Mouse (Mus musculus) CH12.LX (cell line): Measurements from ENCODE around the gene Tmed6.

ENCODE experiments used
- CTCF ChIP-seq, 2 experiments: IDR thresholded peaks in 1 of 2; conservative IDR thresholded peaks in 1 of 2; 2 replicates each; pipeline ENCODE4 v1.5.1; 2011 to 2012; ENCODE audit warnings: low read depth in 2 of 2, low read length in 2 of 2, improper control_type of control experiment in 1 of 2, inconsistent platforms in 1 of 2, mild to moderate bottlenecking in 1 of 2, moderate library complexity in 1 of 2
- E2F4 ChIP-seq: IDR thresholded peaks from 2 replicates; pipeline ENCODE4 v1.6.1; 2011; ENCODE audit warnings: low read depth, low read length, improper control_type of control experiment; ENCODE audit not compliant: insufficient replicate concordance
- ELF1 ChIP-seq: IDR thresholded peaks from 2 replicates; pipeline ENCODE4 v1.6.1; 2014; ENCODE audit warnings: low read depth, mild to moderate bottlenecking, inconsistent platforms, low read length, improper control_type of control experiment
- EP300 ChIP-seq: IDR thresholded peaks from 2 replicates; pipeline ENCODE4 v1.6.1; 2011; ENCODE audit warnings: low read length, improper control_type of control experiment
- KAT2A ChIP-seq: IDR thresholded peaks from 2 replicates; pipeline ENCODE4 v1.6.1; 2012; ENCODE audit warnings: low read length, improper control_type of control experiment, inconsistent platforms; ENCODE audit not compliant: insufficient replicate concordance
- MAX ChIP-seq: IDR thresholded peaks from 2 replicates; pipeline ENCODE4 v1.6.1; 2011; ENCODE audit warnings: low read length, improper control_type of control experiment
- MXI1 ChIP-seq: IDR thresholded peaks from 2 replicates; pipeline ENCODE4 v1.6.1; 2011; ENCODE audit warnings: mild to moderate bottlenecking, low read depth, low read length, improper control_type of control experiment
- NRF1 ChIP-seq: IDR thresholded peaks from 2 replicates; pipeline ENCODE4 v1.6.1; 2014; ENCODE audit warnings: low read depth, mild to moderate bottlenecking, inconsistent platforms, low read length, improper control_type of control experiment, moderate library complexity
- POLR2A ChIP-seq: IDR thresholded peaks from 2 replicates; pipeline ENCODE4 v1.6.1; 2011; ENCODE audit warnings: low read depth, mild to moderate bottlenecking, improper control_type of control experiment, low read length
- SIN3A ChIP-seq: IDR thresholded peaks from 2 replicates; pipeline ENCODE4 v1.6.1; 2012; ENCODE audit warnings: low read length, improper control_type of control experiment, inconsistent platforms
- USF2 ChIP-seq: conservative IDR thresholded peaks from 2 replicates; pipeline ENCODE4 v1.6.1; 2011; ENCODE audit warnings: low read depth, low read length, improper control_type of control experiment

- TF ChIP-seq CTCF (conservative IDR thresholded peaks at IDR 0.05 in 1 of 2, IDR thresholded peaks at IDR 0.05 in 1 of 2; ENCODE audit: low read depth in 2 of 2, low read length in 2 of 2): peak in 1 of 2 experiments; percentile 81; a peak in 2 of 4 replicates
- TF ChIP-seq ELF1: peak; percentile 33; the same call in 1 of the 2 replicates
- TF ChIP-seq POLR2A: peak; percentile 82
- no peak for TF ChIP-seq E2F4
- 0 out of 2 replicates have a peak, but pooled peaks have one; percentile 58 for TF ChIP-seq SIN3A
- TF ChIP-seq NRF1: no peak
- TF ChIP-seq KAT2A: peak; percentile 56; the same call in 1 of the 2 replicates
- no peak for TF ChIP-seq EP300
- peak; percentile 66; the same call in 1 of the 2 replicates for TF ChIP-seq MXI1
- TF ChIP-seq MAX: no peak; the same call in 1 of the 2 replicates
- TF ChIP-seq USF2: no peak
These were observed 34.5 kb downstream of the Tmed6 start, which contains the start of gene Vps4a for GRCm38 (mm10) chr8:107030650-107031576.
